Mouse (Mus musculus): ENCODE measurements around the gene Cdh23.

Cdh23 gene

DNA sequence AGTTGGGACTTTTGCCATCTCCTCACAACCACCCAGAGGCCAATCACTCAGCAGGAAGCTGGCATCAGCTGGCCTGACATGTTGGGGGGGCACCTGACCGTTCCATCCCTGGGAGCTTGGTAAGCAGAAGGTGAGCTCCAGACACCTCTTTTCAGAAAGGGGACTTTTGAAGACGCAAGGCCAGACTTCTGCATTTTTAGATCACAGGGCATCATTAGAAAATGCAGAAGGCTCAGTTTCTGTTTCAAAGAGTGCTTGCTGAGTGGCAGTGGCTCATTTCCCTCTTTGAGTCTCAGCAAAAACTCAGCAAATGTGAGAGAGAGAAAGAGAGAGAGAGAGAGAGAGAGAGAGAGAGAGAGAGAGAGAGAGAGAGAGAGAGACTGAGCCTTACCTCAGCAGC is 8.8 kb upstream of the Cdh23 start:
- no peak for DNase-seq

DNA sequence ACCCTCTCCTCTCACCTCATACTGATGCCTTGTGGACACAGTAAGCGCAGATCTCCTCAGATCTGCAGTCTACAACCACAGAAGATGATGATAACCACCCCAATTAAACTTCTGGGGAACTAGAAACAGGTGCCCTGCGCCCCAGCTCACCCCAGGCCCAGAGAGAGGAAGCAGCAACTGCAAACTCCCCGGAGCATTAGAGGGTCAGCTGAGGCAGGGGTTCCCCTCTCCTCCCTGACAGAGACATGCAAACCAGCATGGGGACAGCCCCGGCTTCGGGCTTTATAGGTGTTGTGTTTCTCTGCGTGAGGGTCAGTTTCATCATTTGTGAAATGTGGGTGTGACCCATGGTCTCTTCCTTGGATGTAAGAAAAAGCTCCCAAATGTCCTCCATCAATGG is 1.5 kb upstream of the Cdh23 start:
- no peak for DNase-seq

DNA sequence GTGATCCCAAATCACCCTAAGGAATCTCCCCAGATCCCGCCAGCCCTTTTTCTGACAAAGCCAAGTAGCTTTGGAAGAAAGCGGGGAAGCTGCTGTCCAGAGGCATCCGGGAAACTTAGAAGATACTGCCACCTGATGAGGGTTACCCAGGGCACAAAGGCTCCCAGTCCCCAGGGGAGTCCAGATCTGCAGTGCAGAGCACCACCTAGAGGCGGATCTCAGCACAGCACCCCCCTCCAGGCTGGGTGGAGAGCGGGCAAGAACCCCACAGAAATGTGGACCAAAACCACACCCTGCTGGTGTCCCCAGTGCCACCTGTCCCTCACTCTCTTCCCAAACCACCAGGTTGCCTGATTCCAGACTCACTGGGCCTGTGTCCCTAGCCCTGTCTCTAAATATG is 685 bp upstream of the Cdh23 start:
- DNase-seq: peak; percentile 73

DNA sequence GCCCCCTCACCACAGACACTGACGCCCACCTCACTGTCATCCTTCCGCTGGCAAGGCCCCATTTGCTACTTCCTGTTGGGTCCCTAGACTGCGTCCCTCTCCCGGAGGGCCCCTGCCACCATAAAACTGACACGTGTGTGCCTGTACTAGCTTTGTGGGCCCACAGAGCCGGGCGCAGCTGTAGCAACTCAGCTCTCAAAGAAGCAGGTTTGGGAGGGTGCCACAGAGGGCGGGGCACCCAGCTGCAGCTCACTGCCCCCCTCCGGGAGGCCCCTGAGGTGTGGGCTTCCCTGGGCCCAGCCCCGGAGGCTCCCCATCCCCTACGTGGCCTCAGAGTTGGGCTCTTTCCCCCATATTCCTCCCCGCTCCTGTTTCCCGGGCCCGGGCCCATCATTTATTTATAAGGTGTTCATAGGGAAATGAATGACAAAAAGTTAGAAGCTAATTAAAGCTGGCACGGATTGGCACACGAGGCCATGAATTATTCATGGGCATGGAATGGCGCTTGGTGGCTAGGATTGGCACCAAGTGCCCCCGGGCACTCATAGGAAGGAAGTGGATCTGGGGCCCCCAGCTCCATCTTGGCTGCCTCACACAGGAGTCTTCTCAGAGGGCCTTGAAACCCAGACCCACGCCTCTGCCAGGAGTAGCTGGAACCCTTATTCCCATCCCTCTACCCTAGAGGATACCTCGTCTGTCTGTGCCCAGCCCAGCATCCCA is 4.5 kb downstream of the Cdh23 start:
- DNase-seq: no peak

DNA sequence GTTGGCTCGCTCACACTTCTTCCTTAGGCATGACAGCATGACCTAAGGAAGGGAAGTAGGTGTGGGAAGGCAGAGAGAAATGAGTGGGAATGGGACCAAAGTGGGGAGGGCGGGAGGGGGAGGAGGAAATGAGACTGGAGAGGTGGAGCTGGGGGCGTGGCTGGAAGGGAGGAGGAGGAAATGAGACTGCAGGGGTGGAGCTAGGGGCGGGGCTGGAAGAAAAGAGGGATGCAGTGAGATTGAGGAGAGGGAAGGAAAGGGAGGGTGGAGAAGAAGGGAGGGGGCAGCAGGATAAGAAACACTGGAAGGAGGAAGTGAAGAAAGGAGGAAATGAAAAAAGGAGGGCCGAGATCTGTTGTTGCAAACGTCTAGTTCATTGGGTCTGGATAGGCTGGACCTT is 5.3 kb downstream of the Cdh23 start:
- DNase-seq: peak; percentile 65

DNA sequence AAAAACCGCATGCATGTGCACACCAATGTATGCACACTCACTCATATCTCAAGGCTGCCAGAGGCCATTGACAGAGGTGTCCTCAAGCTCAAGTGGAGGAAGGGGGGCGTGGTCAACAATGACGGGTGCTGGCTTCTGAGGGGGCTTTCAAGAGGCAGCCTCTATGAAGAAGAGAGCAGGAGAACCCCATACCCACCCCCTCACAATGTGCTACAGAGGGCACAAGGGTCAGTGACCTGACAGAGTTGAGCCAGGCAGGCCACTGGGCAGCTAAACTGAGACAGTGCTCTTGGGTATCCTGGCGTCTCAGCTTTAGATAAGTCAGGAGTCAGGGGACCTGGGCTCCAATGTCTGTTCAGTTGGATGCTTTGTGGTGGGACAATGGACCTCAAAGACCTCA is 6.9 kb downstream of the Cdh23 start:
- DNase-seq: no peak

DNA sequence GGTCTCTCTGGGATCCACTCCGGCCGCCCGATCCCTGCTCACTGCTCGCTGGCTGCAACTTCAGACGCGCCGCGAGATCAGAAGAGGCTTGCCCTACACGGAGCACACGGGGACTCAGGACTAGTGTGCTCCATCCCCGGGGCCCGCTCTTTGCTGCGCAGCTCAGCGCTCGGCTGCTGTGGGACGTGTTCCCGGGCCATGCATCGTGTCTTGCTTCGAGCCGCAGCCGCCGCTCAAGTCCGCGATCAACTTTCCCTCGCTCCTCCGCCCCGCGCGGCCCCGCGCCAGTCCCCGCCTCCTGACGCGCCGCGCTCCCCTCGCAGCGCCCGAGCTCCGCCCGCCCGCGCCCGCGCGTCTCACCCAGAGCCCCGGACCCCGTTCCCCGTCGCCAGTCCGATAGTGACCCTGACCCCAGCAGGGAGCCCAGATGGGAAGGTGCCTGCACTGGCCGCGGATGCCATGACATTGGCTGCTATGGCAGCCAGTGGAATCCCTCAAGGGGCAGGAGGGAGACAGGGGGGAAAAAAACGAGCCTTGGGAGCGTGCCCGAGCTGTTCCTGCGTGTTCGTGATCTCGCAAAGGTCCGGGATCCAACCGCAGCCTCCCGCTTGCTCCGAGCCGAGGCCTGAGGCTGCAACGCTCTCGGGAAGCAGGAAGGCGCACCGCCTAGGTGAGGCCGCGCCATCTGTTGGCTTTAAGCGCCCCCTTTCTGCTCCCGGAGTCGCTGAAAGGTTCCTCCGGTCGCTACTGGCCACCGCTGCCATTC is 9.1 kb downstream of the Cdh23 start:
- DNase-seq: peak; percentile 59

DNA sequence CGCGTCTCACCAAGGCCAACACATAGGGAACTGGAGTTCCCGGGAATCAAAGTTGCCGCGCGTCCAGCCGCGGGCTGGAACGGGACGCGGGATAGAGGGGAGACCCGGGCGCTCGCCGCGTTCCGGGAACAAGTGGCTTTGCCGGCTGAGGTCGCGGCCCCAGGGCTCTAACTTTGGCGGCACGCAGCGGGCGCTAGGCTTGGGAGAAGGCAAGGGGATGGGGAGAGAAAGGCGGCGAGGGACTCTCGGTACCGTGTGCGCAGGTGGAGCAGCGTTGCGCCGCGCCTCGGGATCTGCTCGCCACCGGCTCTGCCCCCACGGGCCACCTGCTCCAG is 9.7 kb downstream of the Cdh23 start:
- no peak for DNase-seq

DNA sequence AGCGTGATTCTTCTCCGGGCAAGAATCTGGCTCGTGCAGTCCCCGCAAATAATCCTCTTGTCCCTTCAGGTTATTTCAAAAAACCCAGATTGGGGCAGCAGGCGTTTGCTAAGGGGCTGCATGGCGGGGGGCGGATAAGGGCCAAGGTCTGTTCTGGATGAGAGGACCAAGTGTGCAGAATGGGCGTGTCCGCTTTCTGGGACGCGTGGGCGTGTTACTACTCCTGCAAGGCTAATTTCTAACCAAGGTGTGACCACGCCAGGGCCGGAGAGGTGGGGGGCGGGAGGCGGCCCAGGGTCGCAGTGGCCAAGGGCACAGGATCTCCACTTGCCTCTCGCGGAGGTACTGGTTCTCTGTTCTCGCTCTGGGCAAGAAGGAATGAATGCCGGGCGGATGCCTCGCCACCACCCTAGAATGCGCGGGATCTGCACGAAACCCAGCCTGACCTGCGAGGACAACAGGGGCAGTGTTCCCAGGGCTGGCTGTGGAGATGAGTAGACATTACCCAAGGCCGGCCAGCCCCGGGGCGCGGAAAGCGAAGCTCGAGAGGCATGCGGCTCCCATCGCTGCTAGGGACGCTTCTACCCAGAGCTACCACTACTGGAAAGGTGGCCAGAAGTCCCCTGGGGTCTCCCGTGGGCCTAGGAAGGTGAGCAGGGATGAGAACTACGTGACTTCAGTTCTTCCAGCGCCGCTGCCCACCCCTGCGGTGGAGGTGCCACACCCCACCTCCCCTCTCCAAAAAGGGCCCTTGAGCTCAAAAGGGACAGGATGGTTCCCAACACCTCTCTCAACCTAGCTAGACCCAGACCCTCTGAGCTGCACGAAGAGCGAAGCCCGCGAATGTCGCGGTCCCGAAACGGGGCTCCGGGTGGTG is 10.3 kb downstream of the Cdh23 start:
- no peak for DNase-seq

DNA sequence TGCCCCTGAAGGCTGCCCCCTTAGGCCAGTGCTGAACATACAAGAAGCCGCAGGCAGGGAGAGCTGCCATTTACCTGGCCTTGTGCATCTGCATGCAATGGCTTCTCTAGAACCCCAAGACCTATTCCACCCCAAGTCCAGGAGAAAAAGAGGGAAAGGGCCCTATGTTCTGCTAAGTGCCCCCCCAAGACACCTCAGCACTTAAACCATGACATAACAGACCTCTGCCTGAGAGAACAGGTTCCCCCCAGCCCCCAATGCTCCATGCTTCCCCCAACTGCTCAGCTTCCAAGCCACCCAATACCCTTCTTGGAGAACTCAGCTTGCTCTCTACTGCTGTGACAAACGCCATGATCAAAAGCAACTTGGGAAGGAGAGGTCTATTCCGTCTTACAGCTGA is 17.4 kb downstream of the Cdh23 start:
- DNase-seq: no peak

DNA sequence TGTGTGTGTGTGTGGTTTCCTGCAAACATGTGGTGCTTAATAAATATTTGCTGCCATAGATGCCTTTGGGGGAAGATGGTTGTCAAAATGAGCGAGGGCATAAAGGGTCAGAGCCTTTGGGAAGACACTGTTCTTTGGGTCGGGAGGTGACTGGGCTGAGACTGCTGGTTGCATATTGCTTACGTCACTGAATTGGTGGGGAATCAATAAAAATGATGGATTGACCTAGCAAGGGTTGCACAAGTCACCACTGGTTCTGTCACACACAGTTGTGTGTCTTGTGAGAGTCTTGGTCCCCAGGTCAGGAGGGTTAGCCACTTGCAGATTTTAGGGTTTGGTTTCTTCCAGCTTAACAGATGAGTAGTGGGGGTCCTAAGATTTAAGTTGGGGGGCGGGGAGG is 19.0 kb downstream of the Cdh23 start:
- DNase-seq: no peak

DNA sequence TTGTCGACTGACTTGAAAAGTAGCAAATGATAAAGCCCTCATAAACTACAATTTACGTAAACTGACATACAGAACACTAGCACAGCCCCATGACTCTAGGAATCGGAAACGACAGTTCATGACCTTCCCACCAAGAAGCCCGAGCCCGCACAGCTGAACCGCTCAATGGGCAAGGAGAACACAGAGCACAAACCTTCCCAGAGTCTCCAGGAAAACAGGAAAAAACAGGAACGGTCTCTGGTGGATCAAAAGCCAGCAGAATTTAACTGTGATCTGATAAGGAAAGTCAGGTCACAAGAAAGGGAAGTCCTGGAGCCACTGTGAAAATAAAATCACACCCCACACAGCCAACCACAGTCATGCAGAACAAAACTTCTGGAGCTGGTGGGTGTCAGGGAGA is 26.1 kb downstream of the Cdh23 start:
- DNase-seq: no peak

DNA sequence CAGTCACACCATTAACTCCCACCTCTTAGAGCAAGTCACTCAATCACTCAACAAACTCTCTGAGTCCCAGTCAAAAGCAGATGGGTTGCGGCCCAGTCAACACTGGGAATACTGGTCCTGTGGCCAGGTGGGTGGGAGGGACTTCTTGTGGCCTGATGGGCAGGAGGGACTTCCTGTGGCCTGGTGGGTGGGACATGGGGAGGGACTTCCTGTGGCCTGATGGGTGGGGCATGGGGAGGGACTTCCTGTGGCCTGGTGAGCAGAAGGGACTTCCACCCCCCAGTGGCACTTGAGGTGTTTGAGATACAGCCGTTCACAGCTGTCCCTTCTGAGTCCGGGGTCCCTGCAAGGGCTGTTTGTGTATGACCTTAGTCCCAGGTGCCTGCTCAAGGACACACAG is 27.7 kb downstream of the Cdh23 start:
- no peak for DNase-seq

DNA sequence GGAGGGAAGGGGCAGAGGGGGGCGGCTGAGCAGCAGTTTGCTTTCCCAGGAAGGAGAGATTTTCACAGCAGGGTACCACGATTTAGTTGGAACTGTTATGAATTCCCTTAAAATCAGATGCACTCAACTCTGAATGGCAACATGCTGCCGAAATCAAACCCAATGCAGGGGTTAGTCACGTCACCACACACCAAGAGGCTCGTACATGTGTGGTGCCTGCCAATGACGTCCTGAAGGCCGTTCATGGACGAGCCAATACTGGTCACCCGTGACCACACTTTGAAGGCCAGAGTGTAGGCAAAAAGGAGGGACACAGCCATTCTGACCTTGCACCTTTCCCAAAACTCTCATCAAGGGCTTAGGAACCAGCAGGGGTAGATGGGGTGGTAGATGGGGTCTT is 35.3 kb downstream of the Cdh23 start:
- no peak for DNase-seq

DNA sequence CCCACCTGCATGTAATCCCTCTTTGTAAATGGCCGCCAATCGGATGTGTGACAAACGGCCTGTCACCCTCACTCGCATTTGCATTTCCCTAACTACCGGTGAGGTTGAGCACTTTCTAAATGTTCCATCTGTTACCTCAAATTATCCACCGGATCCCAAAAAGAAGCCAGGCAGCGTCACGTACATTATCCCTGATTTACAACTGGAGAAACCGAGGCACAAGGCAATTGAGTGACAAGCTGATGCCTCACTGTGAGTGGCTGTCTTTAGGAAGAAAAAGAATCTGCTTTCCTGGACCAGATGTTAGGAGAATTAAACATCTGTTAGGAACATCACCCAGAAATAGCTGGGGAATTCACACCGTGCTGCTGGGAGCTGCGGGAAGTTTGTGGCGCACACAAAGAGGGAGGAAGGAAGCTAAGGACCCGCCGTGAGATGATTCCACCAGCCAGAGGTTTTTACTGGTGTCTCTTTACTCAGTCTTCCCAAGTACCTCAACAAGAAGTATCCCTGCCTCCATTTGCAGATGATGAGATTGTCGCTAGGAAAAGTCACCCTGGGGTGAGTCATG is 36.8 kb downstream of the Cdh23 start:
- no peak for DNase-seq

DNA sequence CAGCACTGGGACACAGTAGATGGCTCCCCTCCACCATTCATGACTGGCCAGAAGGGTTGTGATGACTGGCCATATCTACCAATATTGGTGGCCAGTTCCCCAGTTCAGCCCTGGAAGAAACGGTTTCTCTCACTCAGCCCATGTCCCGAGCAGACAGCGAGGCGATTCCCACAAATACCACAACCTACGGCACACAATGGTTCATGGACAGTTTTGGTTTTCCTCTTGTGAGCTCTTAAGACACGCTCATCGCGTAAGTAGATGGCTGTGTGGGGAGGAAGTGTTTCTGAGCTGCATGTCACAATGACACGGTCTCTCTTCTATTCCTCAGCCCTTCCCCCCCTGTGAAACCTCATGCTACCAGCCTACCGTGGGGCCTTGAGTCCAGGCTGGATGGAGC is 38.1 kb downstream of the Cdh23 start:
- no peak for DNase-seq

DNA sequence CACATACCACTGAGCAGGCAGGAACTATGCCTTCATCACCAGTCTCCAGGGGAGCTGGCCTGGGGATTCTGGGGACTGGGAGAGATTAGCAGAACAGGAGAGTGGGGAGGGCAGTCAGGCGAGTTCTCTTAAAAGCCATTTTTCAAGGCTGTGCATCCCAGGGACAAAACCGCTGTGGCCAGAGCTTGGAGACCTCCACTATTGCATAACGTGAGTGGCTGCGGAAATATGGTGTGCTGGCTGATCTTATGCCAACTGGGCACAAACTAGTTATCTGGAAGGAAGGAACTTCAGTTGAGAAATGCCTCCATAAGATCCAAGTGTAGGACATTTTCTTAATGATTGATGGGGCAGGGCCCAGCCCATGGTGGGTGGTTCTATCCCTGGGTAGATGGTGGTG is 42.6 kb downstream of the Cdh23 start:
- no peak for DNase-seq

DNA sequence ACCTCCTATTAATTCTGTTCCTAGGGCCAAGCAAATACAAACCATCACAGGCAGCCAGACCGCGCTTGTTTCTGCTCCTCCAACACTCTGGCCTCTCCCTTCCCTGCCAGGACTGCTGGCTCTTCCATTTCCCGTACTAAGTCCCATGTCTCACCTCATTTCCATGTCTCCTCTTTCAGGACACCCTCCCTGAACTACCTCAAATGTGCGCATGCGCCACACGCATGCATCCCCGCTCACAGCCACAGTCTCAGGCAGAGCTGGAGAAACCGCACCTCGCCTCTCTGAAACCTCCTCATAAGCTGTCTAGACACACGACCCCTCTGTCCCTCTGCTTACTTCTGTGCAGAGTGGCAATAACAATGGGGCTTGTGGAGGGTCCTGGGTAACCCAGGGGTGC is 43.2 kb downstream of the Cdh23 start:
- no peak for DNase-seq

DNA sequence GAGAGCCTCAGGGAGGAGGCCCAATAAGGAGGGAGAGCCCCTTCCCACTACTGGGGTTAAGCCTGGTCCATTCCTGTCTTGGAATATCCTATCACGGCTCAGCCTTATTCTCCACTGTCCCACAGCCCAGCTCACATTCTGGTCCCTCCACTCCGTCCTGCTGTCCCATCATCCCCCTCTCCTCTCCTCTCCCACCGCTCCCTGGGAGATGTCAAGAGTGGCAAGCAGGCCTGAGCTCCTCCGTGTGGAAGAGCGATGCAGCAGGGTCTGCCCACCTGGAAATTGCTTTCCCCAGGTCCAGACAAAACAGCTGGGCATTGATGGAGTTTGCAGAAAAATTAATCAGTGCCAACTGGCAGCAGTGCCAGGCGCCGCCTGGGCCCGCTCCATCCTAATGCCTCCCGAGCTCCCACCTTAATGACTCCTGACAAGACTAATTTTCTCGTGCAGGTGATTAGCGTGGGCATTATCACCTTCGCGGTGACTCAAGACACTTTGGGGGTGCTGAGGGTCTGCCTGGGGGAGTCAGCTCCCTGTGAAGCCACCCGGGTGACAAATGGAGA is 52.1 kb downstream of the Cdh23 start:
- no peak for DNase-seq

DNA sequence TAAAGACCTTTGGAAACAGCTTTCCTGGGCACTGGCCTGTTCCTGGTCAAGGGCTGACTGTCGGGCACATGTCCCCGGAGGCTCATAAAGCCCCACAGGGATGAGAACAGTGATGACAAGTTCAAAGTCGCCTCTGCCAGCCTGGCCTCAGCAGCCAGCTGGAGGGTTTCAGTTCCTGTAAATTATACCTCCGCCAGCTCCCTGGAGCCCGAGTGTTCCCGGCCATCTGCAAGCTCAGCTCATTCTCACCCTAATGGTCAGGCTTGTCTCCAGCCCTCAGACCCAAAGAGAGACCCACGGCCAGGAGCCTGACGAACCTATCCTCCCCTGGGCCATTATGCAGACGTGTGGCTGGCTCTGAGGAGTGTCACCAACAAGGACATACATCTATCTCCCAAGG is 57.0 kb downstream of the Cdh23 start:
- DNase-seq: no peak

DNA sequence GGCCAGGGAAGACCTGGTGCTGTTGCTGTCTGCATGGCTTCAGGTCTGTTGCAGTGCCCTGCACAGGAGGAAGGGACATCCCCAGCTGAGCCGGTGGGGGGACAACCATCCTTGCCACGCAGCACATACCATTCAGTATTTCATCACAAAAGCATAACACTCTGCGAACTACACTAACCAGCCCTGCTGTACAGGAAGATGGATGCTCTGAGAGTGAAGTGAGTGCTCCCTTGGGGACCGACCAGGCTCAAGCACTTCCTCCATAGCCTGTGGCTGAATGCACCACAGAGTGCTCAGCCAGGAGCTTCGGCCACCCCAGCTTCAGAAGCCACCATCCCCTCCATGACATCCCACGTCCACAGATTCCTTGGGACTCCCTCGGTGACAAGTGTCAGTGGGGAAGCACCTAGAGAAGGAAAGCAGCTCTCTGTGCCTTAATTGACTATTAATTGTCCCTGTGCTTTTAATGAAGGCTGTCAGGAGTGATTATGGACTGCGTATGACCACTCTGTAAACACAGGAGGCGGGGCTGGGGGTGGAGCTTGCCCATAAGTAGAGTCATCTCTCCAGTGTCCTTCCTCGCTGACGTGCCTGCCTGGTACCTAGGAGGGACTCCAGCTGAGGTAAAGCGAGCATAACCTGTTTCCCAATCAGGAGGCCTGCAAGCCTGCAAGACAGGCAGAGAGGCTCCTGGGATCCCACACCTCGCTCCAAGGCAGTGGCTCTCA is 60.6 kb downstream of the Cdh23 start:
- DNase-seq: peak; percentile 14

DNA sequence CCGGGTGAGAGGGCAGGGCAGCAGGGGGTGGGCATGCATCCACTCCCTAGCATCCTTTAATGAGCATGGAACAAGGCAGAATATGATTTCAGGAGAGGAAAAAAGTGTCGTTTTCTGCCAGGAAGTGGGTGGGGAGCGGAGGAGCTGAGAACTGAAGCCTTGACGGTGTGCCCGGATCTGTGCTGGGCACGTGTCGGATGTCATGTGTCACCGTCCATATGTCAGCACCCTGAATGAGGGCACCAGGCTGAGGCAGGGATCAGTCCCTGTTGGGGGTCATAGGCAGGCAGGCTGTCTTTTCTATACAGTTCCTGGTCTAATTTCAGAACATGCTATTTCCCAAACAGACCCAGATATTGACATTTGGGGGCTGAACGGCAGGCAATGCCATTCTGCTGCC is 61.9 kb downstream of the Cdh23 start:
- no peak for DNase-seq

DNA sequence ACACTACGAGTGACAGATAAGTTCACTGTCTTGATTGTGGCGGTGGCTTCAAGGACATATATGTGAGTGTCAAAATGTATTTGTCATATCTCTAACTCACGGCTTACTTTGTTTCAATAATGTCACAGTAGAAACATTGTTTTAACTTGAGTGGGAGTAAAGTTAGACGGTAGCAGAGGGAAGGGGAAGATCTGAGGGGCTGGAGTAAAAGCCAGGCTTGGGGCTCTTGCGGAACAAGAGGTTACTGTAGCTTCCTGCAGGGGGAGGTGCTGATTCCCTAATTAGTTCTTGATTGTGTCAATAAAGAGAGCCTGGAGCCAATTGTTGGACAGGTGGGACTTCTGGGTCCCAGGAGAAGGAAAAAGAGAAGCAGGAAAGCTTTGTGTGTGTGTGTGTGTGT is 70.2 kb downstream of the Cdh23 start:
- DNase-seq: no peak

Measured in lung, postnatal 10 days (tissue).